Mouse (Mus musculus): Measurements from ENCODE around the gene Bag5.

DNA sequence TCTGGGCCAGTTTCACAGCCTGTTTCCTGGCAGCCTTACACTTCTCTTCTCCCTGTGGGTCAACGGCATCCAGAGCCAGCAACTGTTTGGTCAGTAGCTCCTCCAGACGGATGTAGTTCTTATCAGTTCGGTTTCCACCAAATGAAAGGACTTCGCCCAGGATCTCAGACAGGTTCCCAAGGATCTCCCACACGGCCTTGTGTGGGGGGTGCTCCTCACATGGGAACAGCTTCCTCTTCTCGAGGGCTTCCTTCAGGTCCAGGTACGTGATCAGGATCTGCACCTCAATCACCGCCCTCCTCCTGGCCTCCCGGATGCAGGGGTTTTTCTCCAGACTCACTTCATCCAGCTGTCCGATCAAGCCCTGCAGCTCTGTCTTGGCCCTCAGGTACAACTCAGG, 3.0 kb downstream of the Bag5 start:
- TF ChIP-seq CTCF (IDR thresholded peaks at IDR 0.05; ENCODE audit: low read depth) (no peak), EP300 (IDR thresholded peaks at IDR 0.05; ENCODE audit: low read depth) (no peak)

Measured in liver, postnatal 0 days (tissue).